Mouse (Mus musculus): Measurements from ENCODE around the gene Tbkbp1.

GRCm38 (mm10) chr11:97147333-97147732, 4.0 kb downstream of the Tbkbp1 start:
- TF ChIP-seq CTCF (IDR thresholded peaks at IDR 0.05; ENCODE audit: borderline replicate concordance, insufficient read depth, low read depth, low read length) (no peak), POLR2A (IDR thresholded peaks at IDR 0.05; ENCODE audit: borderline replicate concordance, insufficient read depth, low read length) (no peak)
